Mouse (Mus musculus): ENCODE data around the gene Hoxc5.

The Hoxc5 gene

DNA sequence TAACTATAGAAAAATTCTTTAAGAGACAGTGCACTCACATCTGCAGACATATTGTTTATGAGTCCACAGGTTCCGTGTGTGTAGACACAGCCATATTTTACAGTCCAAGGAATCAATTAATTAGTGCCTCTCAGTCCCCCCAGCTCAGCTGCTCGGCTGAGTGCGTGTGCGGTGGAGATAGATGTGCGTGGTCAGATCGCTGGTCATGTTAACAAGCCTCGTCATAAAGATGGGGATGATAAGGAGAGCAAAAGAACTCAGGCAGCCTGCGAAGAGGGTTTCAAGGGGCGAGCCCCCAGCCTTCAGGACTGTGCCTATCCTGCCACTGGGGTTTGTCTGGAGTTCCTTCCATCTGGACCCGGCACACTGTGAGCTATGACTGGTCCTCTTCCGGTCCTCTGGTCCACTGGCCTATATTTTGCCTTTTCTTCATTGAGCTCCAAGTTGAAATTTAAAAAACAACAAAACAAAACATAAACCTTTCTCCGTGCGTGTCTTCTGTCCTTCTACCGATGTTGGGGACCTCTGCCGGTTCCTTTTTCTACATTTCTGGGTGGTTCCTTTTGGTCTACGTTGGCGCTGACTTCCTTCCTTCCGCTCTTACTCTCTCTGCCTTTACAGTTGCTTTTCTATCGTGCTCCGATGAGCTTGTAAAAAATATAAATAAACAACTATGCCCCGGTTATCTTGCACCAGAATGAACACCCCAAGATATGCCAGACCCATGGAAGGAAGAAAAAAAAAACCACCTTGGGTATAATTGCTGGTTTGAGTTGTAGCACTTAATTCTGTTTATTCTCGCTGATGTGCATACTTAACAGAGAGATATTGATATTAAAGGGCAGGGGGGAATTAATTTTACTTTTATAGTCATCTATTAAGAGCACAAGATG is 21.8 kb upstream of the Hoxc5 start:
- DNase-seq (ENCODE audit: low spot score in 2 of 2): no peak

DNA sequence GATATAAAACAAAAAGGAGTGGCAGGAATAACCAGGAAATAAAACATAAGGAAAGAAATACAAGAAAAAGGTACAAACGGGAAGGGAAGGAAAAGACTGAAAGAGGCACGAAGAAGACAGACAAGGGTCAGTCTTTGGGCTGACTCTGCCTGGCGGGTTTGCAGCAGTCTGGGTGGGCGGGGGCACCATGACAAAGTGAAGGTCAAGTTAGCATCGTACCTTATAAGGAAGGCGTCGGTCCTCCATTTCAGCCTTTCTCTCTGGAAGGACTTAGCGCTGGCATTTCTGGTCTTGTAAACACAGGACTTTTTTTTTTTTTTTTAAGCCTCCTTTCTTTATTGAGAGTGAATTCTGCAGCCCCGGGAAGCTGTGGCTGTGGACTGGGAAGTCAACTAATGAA is 20.0 kb upstream of the Hoxc5 start:
- DNase-seq (ENCODE audit: low spot score in 2 of 2): no peak

DNA sequence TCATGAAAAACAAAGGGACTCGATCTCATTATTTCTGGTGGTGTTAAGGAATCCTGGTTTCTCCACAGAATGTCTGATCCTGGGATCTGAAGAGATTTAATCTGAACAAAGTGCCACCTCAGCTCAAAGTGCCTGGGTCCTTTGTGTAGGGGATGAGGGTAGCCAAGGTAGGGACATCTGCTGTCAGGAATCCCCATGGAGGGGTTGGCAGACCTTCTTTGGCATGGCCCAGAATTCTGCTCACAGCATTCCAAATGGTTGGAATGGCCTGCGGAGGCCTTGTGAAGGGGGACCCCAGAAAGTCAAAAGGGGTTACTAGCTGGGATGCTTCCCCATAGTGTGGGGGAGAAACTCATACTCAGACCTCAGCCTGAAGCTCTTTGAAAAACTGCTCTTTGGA is 18.4 kb upstream of the Hoxc5 start:
- DNase-seq (ENCODE audit: low spot score in 2 of 2): no peak

DNA sequence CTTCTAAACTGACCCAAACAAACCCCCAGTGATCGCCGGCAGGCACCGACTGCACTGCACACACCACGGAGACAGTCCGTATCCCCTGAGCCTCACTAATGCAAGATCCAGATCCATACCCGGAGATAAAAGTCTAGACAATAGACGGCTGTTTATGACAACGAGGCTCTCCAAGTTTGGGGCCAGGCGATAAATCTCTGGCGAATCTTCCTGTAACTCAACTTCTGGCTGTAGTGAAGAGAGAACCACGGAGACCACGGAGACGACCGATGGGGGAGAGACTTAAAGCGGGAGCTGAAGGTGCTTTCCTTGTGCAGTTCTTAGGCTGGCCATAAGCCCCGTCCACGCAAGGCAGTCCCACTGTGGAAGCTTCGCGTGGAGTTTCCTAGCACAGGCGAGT is 17.5 kb upstream of the Hoxc5 start:
- DNase-seq (ENCODE audit: low spot score in 2 of 2): no peak

DNA sequence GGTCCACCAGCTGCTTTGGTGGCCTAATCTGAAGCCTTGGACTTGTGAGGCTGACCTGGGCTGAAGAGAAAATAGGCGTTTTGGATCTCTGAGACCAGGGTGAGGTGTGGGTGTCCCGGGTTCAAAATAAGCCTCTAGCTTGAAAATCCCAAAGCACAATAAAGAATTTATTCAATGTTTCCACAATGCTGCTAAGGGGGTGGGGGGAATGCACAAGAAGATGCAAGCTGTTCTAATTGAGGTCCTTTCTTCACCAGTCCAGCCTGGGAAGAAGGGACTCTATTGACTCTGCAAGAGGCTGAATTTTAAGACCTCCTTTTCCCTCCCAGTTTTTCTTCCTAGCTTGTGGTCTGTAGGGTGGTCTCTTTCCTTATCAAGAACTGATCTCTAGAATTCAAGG is 16.4 kb upstream of the Hoxc5 start:
- DNase-seq (ENCODE audit: low spot score in 2 of 2): no peak

DNA sequence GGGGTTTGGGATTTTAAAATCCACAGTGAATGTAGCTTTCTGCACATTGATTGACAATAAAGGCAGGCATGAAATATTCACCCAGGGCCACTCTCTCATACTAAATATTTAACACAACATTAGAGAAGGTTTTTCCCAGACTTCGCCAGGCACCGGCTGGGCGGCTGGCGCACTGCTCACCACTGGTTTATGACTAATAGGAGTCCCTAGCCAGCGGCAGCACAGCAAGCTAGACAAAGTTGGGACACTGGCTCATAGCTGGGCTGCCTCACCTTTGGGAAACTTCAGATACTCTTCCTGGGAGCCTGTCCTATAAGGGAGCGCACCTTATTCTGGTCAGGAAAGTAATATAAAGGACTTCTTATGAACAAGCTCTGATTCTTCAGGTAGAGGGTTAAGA is 13.7 kb upstream of the Hoxc5 start:
- no peak for DNase-seq (ENCODE audit: low spot score in 2 of 2)

DNA sequence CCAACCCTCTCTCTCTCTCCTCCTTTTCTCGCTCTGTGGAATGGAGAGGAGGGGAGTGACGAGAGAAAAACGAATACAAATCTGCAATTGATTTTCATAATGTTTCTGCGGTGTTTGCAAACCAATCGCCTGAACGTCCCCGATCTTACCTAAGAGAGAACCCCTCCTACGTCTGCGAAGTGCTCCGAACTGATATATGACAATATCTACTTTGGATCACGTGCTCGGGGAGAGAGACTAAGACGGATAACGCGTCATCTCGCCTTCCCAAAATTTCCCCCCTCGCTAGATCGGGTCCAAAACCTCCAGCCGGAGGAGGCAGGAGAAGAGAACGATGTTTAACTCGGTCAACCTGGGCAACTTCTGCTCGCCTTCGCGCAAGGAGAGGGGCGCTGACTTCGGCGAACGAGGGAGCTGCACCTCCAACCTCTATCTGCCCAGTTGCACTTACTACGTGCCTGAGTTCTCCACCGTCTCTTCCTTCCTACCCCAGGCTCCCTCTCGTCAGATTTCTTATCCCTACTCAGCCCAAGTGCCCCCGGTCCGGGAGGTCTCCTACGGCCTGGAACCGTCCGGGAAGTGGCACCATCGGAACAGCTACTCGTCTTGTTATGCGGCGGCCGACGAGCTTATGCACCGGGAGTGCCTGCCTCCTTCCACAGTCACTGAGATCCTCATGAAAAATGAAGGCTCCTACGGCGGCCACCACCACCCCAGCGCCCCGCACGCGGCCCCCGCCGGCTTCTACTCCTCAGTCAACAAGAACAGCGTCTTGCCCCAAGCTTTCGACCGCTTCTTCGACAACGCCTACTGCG is 12.8 kb upstream of the Hoxc5 start, which contains the start of gene Hoxc11:
Hoxc11 (plus strand) TSS at position 236 of the 815 bp plus-strand sequence.
- no peak for DNase-seq (ENCODE audit: low spot score in 2 of 2)

DNA sequence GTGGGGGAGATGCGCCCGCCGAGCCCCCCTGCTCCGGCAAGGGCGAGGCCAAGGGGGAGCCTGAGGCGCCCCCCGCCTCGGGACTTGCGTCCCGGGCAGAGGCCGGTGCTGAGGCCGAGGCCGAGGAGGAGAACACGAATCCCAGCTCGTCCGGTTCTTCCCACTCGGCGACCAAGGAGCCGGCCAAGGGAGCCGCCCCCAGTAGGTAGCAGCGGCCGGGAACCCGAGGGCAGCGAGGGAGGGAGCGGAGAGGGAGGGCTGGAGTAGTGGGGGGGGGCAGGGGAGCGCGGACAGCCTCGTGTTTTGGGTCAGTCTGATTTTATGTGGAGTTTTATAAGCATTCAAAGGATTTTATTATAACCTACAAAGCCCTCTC is 12.2 kb upstream of the Hoxc5 start:
- DNase-seq (ENCODE audit: low spot score in 2 of 2): no peak

DNA sequence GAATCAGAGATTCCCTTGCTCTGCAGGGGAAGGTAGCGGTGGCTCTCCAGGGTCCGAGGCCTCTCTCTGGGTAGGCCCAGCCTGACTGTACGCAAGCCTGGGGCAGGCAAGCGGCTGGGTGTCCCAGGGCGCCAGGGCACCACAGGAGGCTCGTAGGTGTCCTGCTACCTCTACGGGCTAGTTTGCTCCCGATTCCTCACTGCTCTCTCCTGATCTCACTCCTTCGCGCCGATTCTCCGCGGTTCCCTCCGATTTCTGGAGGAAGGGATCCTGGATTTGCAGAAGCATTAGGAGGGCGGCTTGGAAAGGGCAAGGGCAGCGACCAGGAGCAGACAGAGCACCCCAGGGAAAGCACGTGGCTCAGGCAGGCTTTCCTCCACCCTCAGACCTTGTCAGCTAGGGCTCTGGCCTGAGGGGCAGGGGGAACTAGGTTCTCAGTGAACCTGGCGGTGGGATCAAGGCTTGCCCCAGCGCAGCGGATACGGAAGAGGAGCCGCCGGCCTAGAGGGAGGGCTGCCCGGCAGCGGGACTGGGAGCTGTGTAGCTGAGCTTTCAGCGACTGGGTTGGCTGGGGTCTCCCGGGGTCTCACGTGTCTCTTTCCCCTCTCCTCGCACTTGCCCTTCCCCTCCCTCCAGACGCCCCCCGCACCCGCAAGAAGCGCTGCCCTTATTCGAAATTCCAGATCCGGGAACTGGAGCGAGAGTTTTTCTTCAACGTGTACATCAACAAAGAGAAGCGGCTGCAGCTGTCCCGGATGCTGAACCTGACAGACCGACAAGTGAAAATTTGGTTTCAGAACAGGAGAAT is 11.2 kb upstream of the Hoxc5 start:
- DNase-seq (ENCODE audit: low spot score in 2 of 2): no peak

DNA sequence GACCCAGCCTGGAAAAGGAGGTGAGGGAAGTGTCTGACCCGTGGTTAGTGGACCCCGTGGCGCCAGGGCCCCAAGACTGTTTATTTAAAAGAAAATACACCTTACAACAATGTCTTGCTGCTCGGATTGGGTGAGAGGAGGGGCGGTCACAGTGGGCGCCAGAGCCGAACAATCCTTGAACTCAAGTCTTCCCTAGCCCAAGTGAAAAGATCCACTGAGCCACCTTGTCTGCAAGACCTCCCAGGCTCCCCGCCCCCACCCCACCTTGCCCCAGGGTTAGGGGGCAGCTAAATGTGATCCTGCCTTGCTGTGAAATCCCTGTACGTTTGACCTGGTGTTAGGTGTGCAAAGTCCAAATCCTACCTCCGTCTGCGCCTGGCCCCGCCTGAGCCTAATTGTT is 10.3 kb upstream of the Hoxc5 start:
- DNase-seq (ENCODE audit: low spot score in 2 of 2): no peak

DNA sequence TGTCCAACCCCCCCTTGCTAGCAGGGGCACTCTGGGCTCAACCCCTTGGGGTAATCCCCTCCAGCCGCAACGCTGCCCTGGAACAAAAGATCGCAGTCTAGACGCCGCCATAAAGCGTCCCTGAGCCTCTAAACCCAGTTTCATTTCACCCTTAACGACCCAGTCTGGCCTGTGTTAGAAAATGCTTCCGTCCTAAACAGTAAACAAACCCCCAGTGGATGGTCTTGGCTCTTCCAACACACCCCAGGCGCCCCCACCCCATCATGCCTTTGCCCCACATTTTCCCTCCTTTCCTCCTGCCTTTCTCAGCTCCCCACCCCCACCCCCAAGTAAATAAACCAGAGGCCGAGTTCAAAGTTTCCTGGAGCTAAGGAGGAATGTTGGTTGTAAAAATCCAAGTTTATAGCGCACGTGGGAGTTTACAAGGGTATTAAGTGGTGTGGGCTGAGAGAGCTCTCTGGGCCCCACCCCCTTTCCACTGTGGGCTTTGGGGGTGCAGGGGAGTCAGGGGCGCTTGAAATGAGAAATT is 7.5 kb upstream of the Hoxc5 start:
- no peak for DNase-seq (ENCODE audit: low spot score in 2 of 2)

DNA sequence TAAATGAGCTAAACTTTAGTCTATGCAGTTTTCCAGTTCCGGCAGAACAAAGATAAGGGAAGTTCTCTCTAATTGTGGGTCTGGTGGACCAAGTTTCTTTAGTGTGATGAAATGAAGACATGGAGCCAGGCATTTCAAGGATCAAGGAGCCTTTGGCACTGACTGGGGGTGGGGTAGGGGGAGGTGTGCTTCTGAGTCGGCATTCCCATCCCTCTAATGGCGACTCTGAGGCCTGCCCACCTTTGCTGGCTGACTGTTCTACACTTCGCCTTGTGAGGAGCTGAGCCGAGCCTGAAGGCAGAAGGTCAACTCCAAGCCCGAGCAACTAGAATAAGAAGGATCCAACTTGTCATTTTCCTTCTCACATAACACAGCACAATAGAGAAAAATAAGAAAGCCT is 5.5 kb upstream of the Hoxc5 start:
- DNase-seq (ENCODE audit: low spot score in 2 of 2): no peak

DNA sequence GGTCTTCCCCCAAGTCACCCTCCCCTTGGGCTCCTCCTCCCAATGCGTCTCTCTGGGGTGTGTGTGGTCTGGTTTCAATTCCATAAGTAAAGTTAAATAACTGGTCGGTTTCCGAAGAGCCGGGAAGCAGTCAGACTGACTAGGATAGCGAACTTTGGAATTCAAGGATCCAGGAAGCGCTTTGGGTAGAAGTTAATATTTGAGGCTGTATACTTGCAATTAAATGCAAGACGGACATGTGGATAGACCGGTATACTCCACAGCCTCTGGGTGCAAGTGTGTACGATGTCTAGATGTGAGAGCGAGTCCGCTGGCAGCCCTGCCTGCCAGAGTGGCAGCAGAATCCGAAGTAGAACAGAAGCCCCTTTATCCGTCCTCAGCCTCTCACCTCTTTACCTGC is 4.8 kb upstream of the Hoxc5 start:
- DNase-seq (ENCODE audit: low spot score in 2 of 2): no peak

DNA sequence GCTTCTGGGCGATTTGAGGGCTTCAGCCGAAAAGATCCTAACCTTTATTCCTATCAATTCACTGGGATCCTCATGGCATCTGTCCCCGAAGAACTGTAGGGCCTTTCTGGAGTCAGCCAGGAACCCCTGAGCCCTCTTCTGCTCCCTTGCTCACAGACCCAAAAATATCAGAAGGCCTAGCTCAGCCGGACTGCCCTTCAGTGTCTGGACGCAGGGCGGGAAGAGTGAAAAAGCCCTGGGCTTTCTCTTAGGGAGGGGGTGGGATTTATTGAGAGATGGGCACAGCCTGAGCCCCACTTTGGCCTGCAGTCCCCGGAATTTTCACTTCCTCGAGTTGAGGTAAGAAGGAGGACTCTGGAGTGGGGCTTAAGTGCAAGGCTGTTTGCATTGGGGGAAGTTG is 4.0 kb upstream of the Hoxc5 start:
- DNase-seq (ENCODE audit: low spot score in 2 of 2): no peak

DNA sequence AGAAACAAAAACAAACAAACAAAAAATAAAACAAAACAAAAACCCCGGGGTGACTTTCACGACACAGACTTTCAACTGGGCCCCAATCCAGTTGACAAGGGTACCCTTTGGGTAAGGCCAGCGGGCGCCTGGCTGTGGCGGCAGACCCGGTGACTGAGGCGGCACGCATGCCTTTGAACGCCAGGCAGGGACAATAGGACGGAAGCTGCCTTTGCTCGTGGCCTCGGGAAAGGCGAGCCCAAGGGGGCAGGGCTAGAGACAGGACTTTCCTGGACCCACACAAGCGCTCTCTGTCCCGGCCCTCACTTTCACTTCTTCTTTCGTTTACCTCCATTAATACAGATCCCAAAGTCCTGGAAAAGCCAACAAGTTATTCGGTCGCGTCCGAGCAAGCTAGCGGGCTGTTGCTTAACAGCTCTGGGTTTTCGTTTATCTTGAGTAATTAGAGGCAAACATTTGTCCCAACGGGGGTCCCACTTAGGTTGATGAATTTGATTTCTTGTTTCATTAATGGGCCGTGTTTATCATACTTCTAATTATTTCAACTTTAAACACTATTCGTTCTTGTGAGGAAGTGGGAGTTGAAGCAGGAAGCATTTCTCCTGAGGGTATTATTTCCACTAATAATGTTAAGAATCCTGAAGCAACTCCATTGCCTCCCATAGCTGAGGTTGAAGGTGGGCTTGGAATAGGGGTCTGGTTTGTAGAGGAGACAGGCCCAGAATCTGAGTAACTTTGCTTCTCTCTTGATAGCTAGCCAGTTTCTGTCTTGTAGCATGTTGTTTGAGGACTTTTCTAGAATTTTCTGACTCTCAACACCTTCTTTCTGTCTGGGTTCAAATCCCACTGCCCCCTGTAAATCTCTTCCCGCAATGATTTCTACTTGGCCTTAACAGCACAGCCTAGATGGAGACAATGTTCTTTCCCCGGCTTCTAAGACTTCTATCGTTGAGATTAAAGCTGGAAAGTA is 3.3 kb upstream of the Hoxc5 start:
- DNase-seq (ENCODE audit: low spot score in 2 of 2): no peak

DNA sequence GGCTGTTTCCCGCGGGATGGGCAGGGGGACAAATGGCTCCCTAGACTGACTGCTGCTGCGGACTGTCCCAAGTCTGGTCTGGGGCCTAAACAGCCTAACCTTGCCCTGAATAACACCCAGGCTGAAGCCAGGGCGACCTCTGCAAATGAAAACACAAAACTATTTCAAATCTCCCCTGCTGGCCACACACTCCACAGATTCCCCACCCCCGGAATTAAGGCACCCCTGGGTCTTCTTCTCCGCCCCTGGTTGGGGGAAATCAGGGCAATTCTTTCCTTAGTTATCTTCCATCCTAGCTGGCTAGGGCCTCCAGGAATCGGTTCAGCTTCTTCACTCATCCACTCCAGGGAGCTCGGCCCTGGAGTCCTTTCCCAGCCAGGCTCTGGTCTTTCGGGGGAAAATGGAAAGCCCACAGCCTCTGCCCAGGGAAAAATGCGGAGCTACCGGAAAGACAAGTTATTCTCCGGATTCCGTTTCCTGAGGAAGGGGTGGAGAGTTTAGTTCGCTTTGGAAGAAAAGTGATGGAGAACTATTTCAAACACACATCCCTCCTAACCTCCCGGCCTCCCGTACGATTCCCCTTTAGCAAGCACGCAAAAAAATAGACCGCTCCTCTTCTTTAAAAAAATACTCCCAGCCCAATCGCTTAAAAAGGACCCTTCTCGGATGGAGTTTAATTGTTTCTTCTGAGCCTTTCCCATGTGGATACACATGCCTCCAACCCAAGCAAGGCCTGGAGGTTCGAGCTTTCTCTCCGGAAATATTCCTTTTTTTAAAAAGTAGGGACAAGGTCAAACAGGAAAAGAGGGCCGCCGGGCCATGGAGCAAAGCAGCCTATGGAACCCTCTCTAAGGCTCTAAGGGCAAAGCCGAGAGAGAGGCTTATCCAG is 2.0 kb upstream of the Hoxc5 start:
- no peak for DNase-seq (ENCODE audit: low spot score in 2 of 2)

DNA sequence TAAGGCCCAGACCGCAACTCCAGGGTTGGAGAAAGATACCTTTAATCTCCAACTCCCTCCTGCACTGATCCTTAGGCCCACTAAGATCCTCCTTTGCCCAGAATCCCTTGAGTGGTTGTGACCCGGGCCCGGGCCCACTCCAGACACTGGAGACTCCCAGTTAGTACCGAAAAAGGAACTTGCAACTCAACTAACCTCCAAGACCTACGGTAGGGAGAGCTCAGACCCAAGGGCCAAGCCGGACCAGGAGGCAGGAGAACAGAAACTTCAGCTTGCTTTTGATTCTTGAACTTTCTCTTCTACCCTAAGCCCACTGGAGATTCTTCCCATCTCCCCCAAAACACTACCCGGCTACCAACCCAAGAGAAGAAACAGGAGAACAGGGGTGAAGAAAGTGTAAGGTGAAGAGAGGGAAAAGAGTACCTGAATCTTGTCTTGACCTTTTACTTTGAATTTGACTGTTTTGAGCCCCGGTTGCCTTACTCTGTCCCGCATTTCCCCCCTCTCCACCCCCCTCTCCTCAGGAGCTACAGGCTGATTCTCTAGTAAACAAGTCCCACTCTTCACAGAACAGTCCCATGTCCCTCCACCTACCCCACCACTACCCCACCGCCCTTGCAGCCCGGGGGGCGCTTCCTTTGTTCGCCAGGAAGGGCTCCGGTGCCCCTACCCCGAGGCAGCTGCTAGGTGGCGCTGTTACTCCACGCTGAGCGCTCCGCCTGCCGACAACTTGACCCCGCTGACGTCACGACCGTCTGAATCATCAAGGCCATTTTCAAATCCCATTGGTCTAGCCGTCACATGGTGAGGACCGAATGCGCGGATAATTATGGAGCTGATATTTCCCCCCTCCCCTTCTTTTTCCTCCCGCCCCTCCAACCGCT is 1.1 kb upstream of the Hoxc5 start:
- no peak for DNase-seq (ENCODE audit: low spot score in 2 of 2)

DNA sequence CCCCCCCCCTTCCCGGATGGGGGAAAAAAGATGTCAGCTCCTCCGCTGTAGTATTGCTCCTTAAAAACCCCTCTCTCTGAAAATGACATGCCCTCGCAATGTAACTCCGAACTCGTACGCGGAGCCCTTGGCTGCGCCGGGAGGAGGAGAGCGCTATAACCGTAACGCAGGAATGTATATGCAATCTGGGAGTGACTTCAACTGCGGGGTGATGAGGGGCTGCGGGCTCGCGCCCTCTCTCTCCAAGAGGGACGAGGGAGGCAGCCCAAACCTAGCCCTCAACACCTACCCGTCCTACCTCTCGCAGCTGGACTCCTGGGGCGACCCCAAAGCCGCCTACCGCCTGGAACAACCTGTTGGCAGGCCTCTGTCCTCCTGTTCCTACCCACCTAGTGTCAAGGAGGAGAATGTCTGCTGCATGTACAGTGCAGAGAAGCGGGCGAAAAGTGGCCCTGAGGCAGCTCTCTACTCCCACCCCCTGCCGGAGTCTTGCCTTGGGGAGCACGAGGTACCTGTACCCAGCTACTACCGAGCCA is 399 bp upstream of the Hoxc5 start, which contains the start of gene Hoxc10:
Hoxc10 (plus strand) TSS at position 21 of the 536 bp plus-strand sequence.
- no peak for DNase-seq (ENCODE audit: low spot score in 2 of 2)
